ENCODE assay signal across 13 mouse cellular contexts in genomic region chr5:64288031-64288928, GRCm38 (mm10).
DNase-seq lines count a peak whose midpoint lies in the region; ATAC-seq and TF ChIP-seq lines count a peak whose summit lies in the region.
"Had no signal": no experiment of that assay in that cellular context is flagged by ENCODE, and none has a peak within 500 bp of the region (broad histone marks: within the 10 kb centered on the region; RNA-seq: fewer than 3 reads in every experiment).

No protein-coding gene starts in this region.

- DNase-seq in forebrain, embryonic 11.5 days (ENCODE audit: low spot score): peak; percentile 43
- no peak for DNase-seq in forebrain, embryonic 14.5 days (ENCODE audit: low spot score)
- DNase-seq in kidney, postnatal 10 days: no peak
- DNase-seq in brain, adult 2 months (ENCODE audit: low read depth, low spot score): peak; percentile 30
- no peak for DNase-seq in right cerebral cortex, postnatal 4 days

- H3K4me1 ChIP-seq in forebrain, embryonic 11.5 days (replicated peaks; ENCODE audit: control insufficient read depth, insufficient read depth, low read length): no peaks in the 10 kb centered on the region
- no peaks in the 10 kb centered on the region for H3K4me1 ChIP-seq in forebrain, embryonic 14.5 days (ENCODE audit: control insufficient read depth, insufficient read depth, low read length)
- H3K4me1 ChIP-seq in kidney, embryonic 16.5 days (ENCODE audit: insufficient read depth, low read length): peaks cover 28% of the 10 kb centered on the region
- peaks cover 2% of the 10 kb centered on the region; the same call in 1 of the 2 replicates for H3K4me1 ChIP-seq in small intestine, adult 2 months (ENCODE audit: control insufficient read depth, insufficient read depth, insufficient read length, low read length)
- 0 out of 2 replicates have a peak, but pooled peaks cover 5% of the 10 kb centered on the region for H3K4me1 ChIP-seq in neural tube, embryonic 15.5 days
- H3K4me1 ChIP-seq: midbrain, embryonic 13.5 days had no signal

- H3K36me3 ChIP-seq in forebrain, embryonic 11.5 days (ENCODE audit: control insufficient read depth, insufficient read depth, low read length): no peaks in the 10 kb centered on the region; the same call in 1 of the 2 replicates
- peaks cover 17% of the 10 kb centered on the region for H3K36me3 ChIP-seq in forebrain, embryonic 14.5 days (ENCODE audit: control insufficient read depth, insufficient read depth, low read length)
- H3K36me3 ChIP-seq in kidney, embryonic 16.5 days (ENCODE audit: insufficient read depth, low read length): peaks cover 12% of the 10 kb centered on the region; the same call in 1 of the 2 replicates
- H3K36me3 ChIP-seq in small intestine, adult 2 months (ENCODE audit: control insufficient read depth, insufficient read depth, low read length): peaks cover 39% of the 10 kb centered on the region
- peaks cover 13% of the 10 kb centered on the region; the same call in 1 of the 2 replicates for H3K36me3 ChIP-seq in neural tube, embryonic 15.5 days

- 91% methylated on average over 14 of the region's 14 CpGs for WGBS in forebrain, embryonic 11.5 days
- 86% methylated on average over 14 of the region's 14 CpGs for WGBS in forebrain, embryonic 14.5 days
- 79% methylated on average over 14 of the region's 14 CpGs for WGBS in kidney, embryonic 16.5 days
- WGBS in small intestine, adult 2 months: 75% methylated on average over 14 of the region's 14 CpGs
- 90% methylated on average over 14 of the region's 14 CpGs for WGBS in neural tube, embryonic 15.5 days

- no peaks in the 10 kb centered on the region for H3K27me3 ChIP-seq in forebrain, embryonic 11.5 days (ENCODE audit: control insufficient read depth, insufficient read depth, low read length)
- H3K27me3 ChIP-seq in forebrain, embryonic 14.5 days (replicated peaks; ENCODE audit: control insufficient read depth, insufficient read depth, low read length): no peaks in the 10 kb centered on the region
- no peaks in the 10 kb centered on the region for H3K27me3 ChIP-seq in kidney, embryonic 16.5 days (ENCODE audit: insufficient read depth, low read length)
- H3K27me3 ChIP-seq in small intestine, adult 2 months (ENCODE audit: control insufficient read depth, insufficient read depth, low read length): no peaks in the 10 kb centered on the region
- H3K27me3 ChIP-seq in neural tube, embryonic 15.5 days (replicated peaks): no peaks in the 10 kb centered on the region
- H3K27me3 ChIP-seq: midbrain, embryonic 13.5 days; Patski had no signal

- no peak overlapping the region for H3K9ac ChIP-seq in forebrain, embryonic 11.5 days (ENCODE audit: low read length)
- H3K9ac ChIP-seq in forebrain, embryonic 14.5 days (ENCODE audit: low read length): no peak overlapping the region
- no peak overlapping the region for H3K9ac ChIP-seq in kidney, embryonic 16.5 days (replicated peaks; ENCODE audit: low read length)
- H3K9ac ChIP-seq in neural tube, embryonic 15.5 days (replicated peaks): no peak overlapping the region
- H3K9ac ChIP-seq: lung, embryonic 14.5 days; midbrain, embryonic 13.5 days had no signal

- no peak for ATAC-seq in forebrain, embryonic 11.5 days (replicated peaks; ENCODE audit: low FRiP score)
- no peak for ATAC-seq in forebrain, embryonic 14.5 days
- ATAC-seq in kidney, embryonic 16.5 days (ENCODE audit: low FRiP score, low TSS enrichment): no peak
- no peak for ATAC-seq in neural tube, embryonic 15.5 days (ENCODE audit: low FRiP score)

- no peak for TF ChIP-seq CTCF in small intestine, adult 2 months (IDR thresholded peaks at IDR 0.05; ENCODE audit: extremely low read depth, insufficient read length, insufficient replicate concordance, low read depth, low read length)

- H3K27ac ChIP-seq in forebrain, embryonic 11.5 days (ENCODE audit: low read depth, low read length): no peak overlapping the region
- no peak overlapping the region for H3K27ac ChIP-seq in forebrain, embryonic 14.5 days (ENCODE audit: low read depth, low read length)
- H3K27ac ChIP-seq in kidney, embryonic 16.5 days (ENCODE audit: low read length): peak overlapping the region; percentile 39; the same call in 1 of the 2 replicates
- peak overlapping the region; percentile 50 for H3K27ac ChIP-seq in small intestine, adult 2 months (ENCODE audit: insufficient read depth, low read depth, low read length)
- H3K27ac ChIP-seq in neural tube, embryonic 15.5 days (replicated peaks): no peak overlapping the region
- H3K27ac ChIP-seq: left cerebral cortex, adult 2 months; midbrain, embryonic 13.5 days had no signal

- no peak overlapping the region for H3K4me2 ChIP-seq in forebrain, embryonic 11.5 days (ENCODE audit: low read depth, low read length, severe bottlenecking)
- no peak overlapping the region for H3K4me2 ChIP-seq in forebrain, embryonic 14.5 days (ENCODE audit: low read length)
- no peak overlapping the region for H3K4me2 ChIP-seq in kidney, embryonic 16.5 days (replicated peaks; ENCODE audit: low read depth, low read length)
- no peak overlapping the region for H3K4me2 ChIP-seq in neural tube, embryonic 15.5 days
- H3K4me2 ChIP-seq: lung, embryonic 14.5 days; midbrain, embryonic 13.5 days had no signal

- H3K9me3 ChIP-seq in forebrain, embryonic 11.5 days (ENCODE audit: control insufficient read depth, low read length): no peaks in the 10 kb centered on the region
- no peaks in the 10 kb centered on the region for H3K9me3 ChIP-seq in forebrain, embryonic 14.5 days (replicated peaks; ENCODE audit: control insufficient read depth, low read length)
- no peaks in the 10 kb centered on the region for H3K9me3 ChIP-seq in kidney, embryonic 16.5 days (ENCODE audit: low read length)
- H3K9me3 ChIP-seq in neural tube, embryonic 15.5 days (replicated peaks): no peaks in the 10 kb centered on the region
- H3K9me3 ChIP-seq: midbrain, embryonic 13.5 days had no signal

- no peak overlapping the region for H3K4me3 ChIP-seq in forebrain, embryonic 11.5 days (ENCODE audit: low read depth, low read length)
- no peak overlapping the region for H3K4me3 ChIP-seq in forebrain, embryonic 14.5 days (ENCODE audit: low read depth, low read length)
- no peak overlapping the region for H3K4me3 ChIP-seq in kidney, embryonic 16.5 days (ENCODE audit: low read length)
- H3K4me3 ChIP-seq in small intestine, adult 2 months (ENCODE audit: low read depth, low read length): no peak overlapping the region
- no peak overlapping the region for H3K4me3 ChIP-seq in neural tube, embryonic 15.5 days (replicated peaks)
- H3K4me3 ChIP-seq: erythroblast, embryonic 14.5 days; left cerebral cortex, adult 2 months; midbrain, embryonic 13.5 days had no signal

- TF ChIP-seq POLR2A in small intestine, adult 2 months (IDR thresholded peaks at IDR 0.05; ENCODE audit: low read depth, low read length): no peak

Comparison
In these comparisons a context has a peak if more than half of its experiments do, and no peak if none do; other contexts are left out.
1. DNase-seq: peak in forebrain, embryonic 11.5 days (single experiment) and brain, adult 2 months (single experiment); none in forebrain, embryonic 14.5 days (single experiment), kidney, postnatal 10 days (single experiment) and right cerebral cortex, postnatal 4 days (single experiment).
2. H3K27ac ChIP-seq: peak in kidney, embryonic 16.5 days (single experiment) and small intestine, adult 2 months (single experiment); none in forebrain, embryonic 11.5 days (single experiment), forebrain, embryonic 14.5 days (single experiment) and neural tube, embryonic 15.5 days (single experiment).